Mouse (Mus musculus) T-helper 2 cell (primary cell): ENCODE measurements around the gene March10.

Source experiments
- in situ Hi-C: fragments of 300-600 bp; cut with MboI, MseI; formaldehyde crosslinking; loops from one replicate; pipeline ENCODE4 v1.15.1; 2025; ENCODE audit warnings: high pct_unique_total_duplicates

The March10 gene

DNA sequence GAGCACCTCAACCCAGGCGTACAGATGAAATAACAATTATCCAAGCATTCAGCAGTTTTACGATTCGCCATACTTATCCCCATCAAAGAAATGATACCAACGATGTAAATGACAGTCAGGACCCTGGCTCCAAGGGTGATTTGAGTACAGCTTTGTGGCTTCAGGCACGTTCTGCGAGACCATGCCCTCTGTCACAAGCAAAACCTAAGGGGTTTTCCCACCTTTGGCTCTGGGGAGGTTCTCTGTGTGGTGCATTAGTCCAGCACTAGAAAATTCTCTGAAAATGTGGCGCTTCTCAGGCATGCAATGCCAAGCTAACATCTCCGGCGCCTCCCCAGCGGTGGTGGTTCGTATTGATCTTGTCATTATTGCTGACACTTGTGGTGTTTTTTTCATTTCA is 47.1 kb downstream of the March10 start:
- in situ Hi-C loops = no loop called here

DNA sequence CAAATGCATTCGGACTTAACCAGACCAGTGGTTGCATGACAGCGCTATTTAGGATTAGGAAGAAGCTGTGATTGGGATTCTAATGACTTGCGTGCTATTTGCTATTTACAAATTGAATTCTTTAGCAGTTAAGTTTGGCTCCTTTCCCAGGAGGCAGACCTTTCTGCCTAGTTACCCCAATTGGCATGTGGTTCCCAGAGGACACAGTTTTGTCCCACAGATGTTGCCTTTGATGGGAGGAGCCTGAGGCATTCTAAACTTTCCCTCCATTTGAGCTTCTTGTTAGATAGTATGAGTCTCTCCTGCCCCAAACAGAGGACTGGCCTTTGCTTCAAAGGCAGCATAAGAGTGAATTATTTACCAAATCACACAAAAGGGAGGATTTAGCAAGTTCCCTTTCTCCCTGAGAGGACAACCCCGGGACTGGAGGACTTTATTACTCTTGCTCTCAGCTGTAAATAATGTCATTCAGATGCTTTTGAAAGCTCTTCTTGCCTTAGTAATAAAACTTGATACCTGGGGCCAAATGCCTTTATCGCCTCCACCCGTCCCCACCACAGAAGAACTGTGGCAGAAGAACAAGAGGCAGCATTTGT is 48.6 kb downstream of the March10 start:
- in situ Hi-C loops = no loop called here

- in situ Hi-C loops = no loop called here
These were observed 54.2 kb downstream of the March10 start for GRCm38 (mm10) chr11:105402355-105402754.

DNA sequence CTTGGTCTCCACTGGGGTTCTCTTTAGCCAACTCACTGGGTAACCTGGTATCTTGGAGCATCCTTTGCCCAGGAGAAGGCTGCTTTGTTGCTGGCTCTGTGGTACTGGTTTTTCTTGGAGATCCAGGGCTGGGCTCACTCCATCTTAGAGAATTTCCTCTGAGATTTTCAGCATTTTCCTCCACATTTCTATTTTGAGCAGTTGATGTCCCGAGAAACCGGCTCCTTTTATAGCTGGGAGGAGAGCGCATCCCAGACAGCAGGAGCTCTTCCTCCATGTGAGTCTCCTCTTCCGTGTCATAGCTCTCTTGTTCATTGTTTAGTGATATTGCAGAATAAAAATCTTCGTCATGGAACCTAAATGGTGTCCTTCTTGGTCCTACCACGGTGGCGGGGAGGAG is 66.2 kb downstream of the March10 start:
- in situ Hi-C loops = no loop called here

DNA sequence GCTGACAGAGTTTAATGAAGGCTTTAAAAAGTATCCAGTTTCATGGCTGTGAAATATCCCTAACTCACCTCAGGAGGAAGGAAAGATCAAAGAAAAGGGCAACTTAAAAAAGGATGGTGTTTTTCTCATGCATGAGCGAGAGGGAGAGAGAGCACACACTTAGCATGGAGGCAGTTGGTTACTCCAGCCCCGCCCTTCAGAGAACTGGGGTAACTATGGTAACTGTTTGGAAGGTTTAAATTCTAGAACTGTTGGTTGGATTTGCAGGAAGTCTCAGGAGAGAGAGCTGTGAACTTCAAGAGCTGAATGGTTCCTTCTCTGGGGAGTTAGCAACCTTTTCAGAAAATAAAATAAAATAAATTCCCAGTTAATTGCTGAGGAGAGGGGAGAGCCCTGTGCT is 67.9 kb downstream of the March10 start:
- in situ Hi-C loops = no loop called here

GRCm38 (mm10) chr11:105385266-105385665 is 71.3 kb downstream of the March10 start:
- in situ Hi-C loops = no loop called here

DNA sequence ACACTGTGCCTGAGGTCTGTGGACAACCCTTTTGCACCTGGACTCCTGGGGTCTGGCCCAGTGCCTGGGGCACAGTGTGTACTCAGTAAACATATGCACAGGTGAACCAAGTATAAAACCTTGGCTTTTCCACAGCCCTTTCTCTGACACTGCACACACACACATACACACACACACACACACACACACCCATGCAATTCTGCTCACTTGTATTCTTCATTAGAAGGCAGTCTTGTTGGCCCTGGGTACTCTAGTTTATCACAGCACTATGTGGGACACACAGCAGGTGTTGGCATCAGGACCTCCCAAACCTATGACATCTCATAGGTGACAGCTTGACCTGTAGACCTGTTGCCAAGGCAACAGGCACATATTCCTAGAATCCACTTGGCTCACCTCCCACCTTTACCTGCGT is 80.7 kb downstream of the March10 start:
- in situ Hi-C loops = no loop called here

DNA sequence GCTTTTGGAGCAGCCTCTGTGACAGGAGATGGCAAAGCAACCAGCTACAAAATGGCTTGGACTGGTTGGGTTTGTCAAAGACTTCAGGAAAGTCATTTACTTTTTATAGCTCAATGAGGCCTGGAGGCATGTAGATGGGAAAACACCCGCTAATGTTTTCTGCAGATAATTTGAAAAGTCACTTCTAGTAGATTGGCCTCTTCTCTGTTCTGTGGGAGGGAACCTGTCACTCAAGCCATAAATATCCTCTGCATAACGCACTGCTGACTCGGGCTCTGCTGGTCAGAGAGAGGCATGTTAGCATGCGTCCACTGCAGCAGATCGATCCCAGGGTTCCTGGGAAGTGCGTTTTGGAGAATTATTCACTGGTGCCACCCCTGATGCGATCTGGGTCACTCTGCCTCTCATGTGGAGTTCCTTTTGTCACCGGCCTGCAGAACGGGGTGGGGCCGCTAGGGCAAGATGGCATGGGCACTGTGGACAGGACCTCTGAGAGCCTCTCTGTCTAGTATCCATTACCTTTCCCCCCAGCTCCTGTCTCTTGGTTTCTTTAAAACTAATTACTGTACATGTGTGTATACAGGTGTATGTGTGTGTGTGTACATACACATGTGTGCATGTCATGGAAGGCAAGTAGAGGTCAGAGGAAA is 81.9 kb downstream of the March10 start:
- in situ Hi-C loops = no loop called here

DNA sequence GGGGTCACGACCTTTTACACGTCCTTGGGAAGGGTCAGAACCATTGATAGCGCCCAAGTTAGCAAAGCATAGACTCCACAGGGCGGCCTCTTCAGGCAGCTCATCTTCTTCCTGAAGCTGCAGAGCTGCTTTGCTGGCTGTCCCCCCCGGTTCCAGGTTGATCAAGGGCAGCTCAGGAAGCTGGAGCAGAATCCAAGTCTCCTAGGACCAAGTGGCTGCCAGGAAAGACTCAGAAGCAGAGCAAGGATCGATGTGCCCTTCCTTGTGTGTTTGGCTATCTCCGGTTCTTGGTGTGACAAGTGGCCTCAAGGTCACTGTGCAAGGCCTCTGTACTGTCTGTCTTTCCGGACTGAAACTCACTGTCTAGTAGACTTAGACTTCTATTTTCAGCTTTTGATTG is 82.7 kb downstream of the March10 start:
- in situ Hi-C loops = no loop called here

DNA sequence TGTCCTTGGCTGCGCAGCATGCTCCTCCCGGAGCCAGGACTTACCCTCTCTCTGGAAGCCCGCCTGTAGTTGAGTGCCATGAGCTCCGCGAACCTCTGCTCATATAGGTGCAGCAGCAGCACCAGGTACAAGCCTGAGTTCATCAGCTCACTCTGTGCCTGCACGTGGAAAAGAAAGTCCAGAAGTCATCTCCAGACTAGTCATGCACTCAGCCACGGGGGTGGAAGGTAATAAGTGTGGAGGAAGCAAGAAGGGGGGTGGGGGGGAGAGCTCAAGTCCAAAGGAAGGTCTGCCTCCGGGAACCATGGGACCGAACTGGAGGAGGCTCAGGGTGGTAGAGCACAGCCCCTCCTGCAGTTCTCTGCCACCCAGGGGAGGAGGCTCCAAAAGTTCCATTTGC is 84.7 kb downstream of the March10 start:
- in situ Hi-C loops = no loop called here

GRCm38 (mm10) chr11:105369526-105370386 is 86.8 kb downstream of the March10 start:
- in situ Hi-C loops = no loop called here

DNA sequence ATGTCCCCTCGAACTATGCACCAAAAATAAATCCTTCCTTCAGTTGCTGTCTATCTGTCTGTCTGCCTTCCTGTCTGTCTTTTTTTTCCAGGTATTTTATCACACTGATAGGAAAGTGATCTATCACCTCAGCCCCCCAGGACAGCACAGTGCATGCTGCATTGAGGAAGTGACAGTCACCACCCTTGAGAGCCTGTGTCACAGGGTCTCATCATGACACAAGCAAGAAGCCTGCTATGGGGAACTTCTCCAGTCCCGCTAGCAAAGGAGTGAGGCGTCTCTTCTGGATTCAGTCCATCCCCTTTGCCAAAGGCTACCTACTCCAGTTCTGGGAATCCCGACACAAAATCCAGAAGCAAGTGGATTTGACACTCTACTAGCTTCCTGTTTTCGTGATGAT is 87.7 kb downstream of the March10 start:
- in situ Hi-C loops = no loop called here

DNA sequence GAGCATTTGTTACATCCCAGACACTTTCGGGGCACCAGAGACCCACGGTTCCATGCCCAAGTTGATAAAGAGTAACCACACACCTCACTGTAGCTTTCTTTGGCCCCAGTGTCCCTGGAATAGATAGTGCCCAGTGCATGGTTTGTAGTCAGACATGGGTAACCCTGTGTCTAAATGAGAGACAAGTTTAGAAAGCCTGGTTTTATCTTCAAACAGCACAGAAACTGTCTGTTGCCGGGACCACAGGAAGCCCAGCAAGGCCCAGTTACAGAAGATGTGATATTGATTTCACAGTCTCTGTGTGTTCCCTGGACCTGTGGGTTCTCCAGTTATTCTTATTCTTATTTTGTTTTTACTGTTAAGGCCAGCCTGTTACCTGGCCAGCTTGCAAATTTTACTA is 89.4 kb downstream of the March10 start:
- in situ Hi-C loops = no loop called here

DNA sequence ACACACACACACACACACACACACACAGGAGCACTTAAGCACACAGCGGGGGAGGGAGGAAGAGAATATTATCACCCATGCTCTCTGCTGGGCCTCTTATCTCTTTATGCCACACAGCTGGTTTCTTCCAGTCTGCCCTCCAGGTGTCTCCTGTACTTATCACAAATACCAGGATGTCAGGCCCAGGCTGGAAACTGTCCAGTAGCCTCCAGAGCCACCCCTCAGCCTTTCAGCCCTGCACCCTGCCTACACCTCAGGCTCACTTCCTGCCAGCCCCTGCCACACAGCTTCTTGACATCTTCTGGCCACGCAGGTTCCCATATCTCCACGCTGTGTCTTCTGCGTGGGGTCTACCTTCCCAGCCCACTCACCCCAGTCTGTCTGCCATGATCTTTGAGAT is 90.5 kb downstream of the March10 start:
- in situ Hi-C loops = no loop called here

GRCm38 (mm10) chr11:105365611-105366010 is 90.9 kb downstream of the March10 start:
- in situ Hi-C loops = no loop called here

- in situ Hi-C loops = loop anchor here (5.0 kb wide), 2 partner anchors 98 to 228 kb away; no protein-coding TSS in a partner anchor
These were observed 92.0 kb downstream of the March10 start for GRCm38 (mm10) chr11:105364386-105365065.

DNA sequence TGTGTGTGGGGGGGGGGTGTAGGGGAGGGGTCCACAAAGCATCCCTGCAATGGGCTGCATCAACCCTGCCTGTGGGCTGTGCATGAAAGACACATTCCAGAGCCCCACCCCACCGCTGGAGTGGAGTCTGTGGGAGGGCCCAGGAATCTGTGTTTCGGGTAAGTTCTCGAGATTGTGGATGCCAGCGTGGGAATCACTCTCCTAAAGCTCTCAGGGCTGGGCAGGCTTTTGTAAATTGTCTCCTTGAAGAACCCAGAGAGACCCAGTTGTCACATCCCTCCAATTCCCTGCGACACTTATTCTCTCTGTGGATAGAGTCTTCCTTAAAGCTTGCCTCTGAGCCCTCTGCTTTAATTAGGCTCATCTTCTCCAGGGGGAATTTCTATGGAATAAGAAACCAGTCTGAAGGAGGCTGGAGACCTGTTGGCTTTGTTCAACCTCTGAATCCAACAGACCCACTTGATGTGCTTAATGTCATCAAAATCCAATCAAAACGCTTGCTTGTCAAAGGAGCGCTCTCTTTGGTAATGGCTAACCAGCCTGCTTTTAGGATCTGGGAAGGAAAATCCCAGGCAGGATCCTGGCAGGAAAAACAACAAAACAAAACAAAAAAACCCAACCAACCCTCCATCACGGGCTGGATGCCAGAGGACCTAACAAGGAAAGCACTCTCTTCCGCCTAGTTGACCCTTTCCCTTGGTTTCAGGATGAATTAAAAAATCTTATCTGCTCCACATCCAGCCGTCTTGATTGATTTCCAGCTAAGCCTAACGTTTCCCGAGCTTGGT is 92.7 kb downstream of the March10 start:
- in situ Hi-C loops = loop anchor here (5.0 kb wide), 2 partner anchors 99 to 229 kb away; no protein-coding TSS in a partner anchor

GRCm38 (mm10) chr11:105362946-105363597 is 93.5 kb downstream of the March10 start:
- in situ Hi-C loops = loop anchor here (5.0 kb wide), 2 partner anchors 99 to 229 kb away; no protein-coding TSS in a partner anchor

DNA sequence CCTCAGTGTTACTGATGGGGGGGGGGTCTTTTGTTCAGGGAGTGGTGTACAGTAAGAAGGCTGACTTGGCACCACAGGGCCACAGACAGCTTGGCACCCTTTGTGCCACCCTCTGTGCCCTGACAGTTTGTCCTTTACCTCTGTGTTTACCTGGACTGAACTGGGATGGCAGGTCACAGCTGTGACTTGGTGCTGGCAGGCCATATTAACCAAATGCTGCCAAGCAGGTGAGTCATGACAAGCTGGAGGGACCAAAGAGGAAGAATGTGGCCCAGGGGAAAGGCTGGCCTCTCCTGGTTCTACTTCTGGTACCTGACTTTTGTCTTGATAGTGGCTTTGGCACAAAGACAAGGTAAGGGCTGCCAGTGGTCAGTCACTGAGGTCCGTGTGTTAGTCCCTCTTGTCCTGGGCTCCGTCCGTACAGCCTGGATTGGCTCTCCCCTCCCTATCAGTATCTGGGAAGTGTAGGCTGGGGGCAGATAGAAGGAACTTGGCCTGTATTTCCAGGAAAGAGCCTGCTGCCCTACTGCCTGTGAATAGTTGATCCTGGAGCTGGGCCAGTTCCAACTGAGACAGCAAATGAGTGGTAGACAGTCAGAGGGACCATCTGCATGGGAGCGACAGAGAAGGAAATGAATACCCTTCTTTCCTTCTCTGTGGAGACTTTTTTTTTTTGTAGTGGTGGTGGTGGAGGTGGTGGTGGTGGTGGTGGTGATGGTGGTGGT is 94.3 kb downstream of the March10 start:
- in situ Hi-C loops = loop anchor here (5.0 kb wide), 2 partner anchors 100 to 230 kb away; no protein-coding TSS in a partner anchor

GRCm38 (mm10) chr11:105356301-105356700 is 100.2 kb downstream of the March10 start:
- in situ Hi-C loops = no loop called here
